9 mouse cellular contexts compared by ENCODE assay signal in genomic region chr9:60712771-60713541, GRCm38 (mm10). TPM values are rescaled to one million over a fixed set of nuclear protein-coding genes. Genes with fewer than 3 reads are reported as not detected.
DNase-seq lines count a peak whose midpoint lies in the region; ATAC-seq and TF ChIP-seq lines count a peak whose summit lies in the region.
"Had no signal": no experiment of that assay in that cellular context is flagged by ENCODE, and none has a peak within 500 bp of the region (broad histone marks: within the 10 kb centered on the region; RNA-seq: fewer than 3 reads in every experiment).

Gene Larp6 (plus strand): TSS chr9:60712989.

- intact Hi-C loops in gastrocnemius, adult 2 months (cut with DNase I) = no loop called here

- peak within 1 kb of the TSS; percentile 41; the same call in 1 of the 2 replicates for H3K27ac ChIP-seq in kidney, adult 2 months (ENCODE audit: insufficient read depth, low read depth, low read length)
- H3K27ac ChIP-seq in gastrocnemius, adult 2 months = peak within 1 kb of the TSS; percentile 88
- peak within 1 kb of the TSS; percentile 74 for H3K27ac ChIP-seq in hindbrain, embryonic 15.5 days (replicated peaks)
- H3K27ac ChIP-seq in limb, embryonic 10.5 days = peak within 1 kb of the TSS; percentile 83
- peak within 1 kb of the TSS; percentile 74 for H3K27ac ChIP-seq in midbrain, embryonic 16.5 days (ENCODE audit: low read length)
- H3K27ac ChIP-seq: macrophage had no signal

- no peaks in the 10 kb centered on the region for H3K36me3 ChIP-seq in kidney, adult 2 months (ENCODE audit: control insufficient read depth, insufficient read depth, low read length)
- no peaks in the 10 kb centered on the region for H3K36me3 ChIP-seq in hindbrain, embryonic 15.5 days
- no peaks in the 10 kb centered on the region for H3K36me3 ChIP-seq in limb, embryonic 10.5 days
- no peaks in the 10 kb centered on the region for H3K36me3 ChIP-seq in midbrain, embryonic 16.5 days (ENCODE audit: control insufficient read depth, insufficient read depth, low read length)

- H3K4me3 ChIP-seq in kidney, adult 2 months (ENCODE audit: insufficient read depth, low read depth, low read length) = peak within 1 kb of the TSS; percentile 46
- peak within 1 kb of the TSS; percentile 86 for H3K4me3 ChIP-seq in gastrocnemius, adult 2 months
- H3K4me3 ChIP-seq in hindbrain, embryonic 15.5 days = peak within 1 kb of the TSS; percentile 81
- peak within 1 kb of the TSS; percentile 70 for H3K4me3 ChIP-seq in limb, embryonic 10.5 days
- peak within 1 kb of the TSS; percentile 72 for H3K4me3 ChIP-seq in midbrain, embryonic 16.5 days (ENCODE audit: low read depth, low read length)

- TF ChIP-seq CTCF in kidney, adult 2 months (conservative IDR thresholded peaks at IDR 0.05; ENCODE audit: insufficient read depth, insufficient read length, low read depth, low read length) = no peak
- no peak for TF ChIP-seq CTCF in gastrocnemius, adult 2 months (IDR thresholded peaks at IDR 0.05)

- no peak for TF ChIP-seq POLR2A in kidney, adult 2 months (IDR thresholded peaks at IDR 0.05; ENCODE audit: low read depth, low read length)

- H3K4me2 ChIP-seq in hindbrain, embryonic 15.5 days = peak within 1 kb of the TSS; percentile 97
- H3K4me2 ChIP-seq in midbrain, embryonic 16.5 days (ENCODE audit: low read length) = peak within 1 kb of the TSS; percentile 89

- no peaks in the 10 kb centered on the region for H3K27me3 ChIP-seq in kidney, adult 2 months (replicated peaks; ENCODE audit: control insufficient read depth, insufficient read depth, low read length)
- no peaks in the 10 kb centered on the region for H3K27me3 ChIP-seq in hindbrain, embryonic 15.5 days
- H3K27me3 ChIP-seq in limb, embryonic 10.5 days (ENCODE audit: low read depth, poor library complexity, severe bottlenecking) = peaks cover 35% of the 10 kb centered on the region
- no peaks in the 10 kb centered on the region for H3K27me3 ChIP-seq in midbrain, embryonic 16.5 days (ENCODE audit: control insufficient read depth, insufficient read depth, low read depth, low read length)

- H3K9ac ChIP-seq in hindbrain, embryonic 15.5 days = peak within 1 kb of the TSS; percentile 94
- peak within 1 kb of the TSS; percentile 96 for H3K9ac ChIP-seq in midbrain, embryonic 16.5 days (ENCODE audit: low read depth, low read length)

- H3K4me1 ChIP-seq in kidney, adult 2 months (ENCODE audit: control insufficient read depth, insufficient read depth, low read length) = no peaks in the 10 kb centered on the region
- peaks cover 39% of the 10 kb centered on the region for H3K4me1 ChIP-seq in hindbrain, embryonic 15.5 days (replicated peaks)
- peaks cover 17% of the 10 kb centered on the region for H3K4me1 ChIP-seq in limb, embryonic 10.5 days
- peaks cover 25% of the 10 kb centered on the region for H3K4me1 ChIP-seq in midbrain, embryonic 16.5 days (ENCODE audit: control insufficient read depth, insufficient read depth, low read length)

- WGBS in kidney, adult 2 months = 4% methylated on average over 66 of the region's 66 CpGs
- under 1% methylated on average over 62 of the region's 66 CpGs for WGBS in hindbrain, embryonic 15.5 days
- WGBS in limb, embryonic 10.5 days = under 1% methylated on average over 66 of the region's 66 CpGs
- under 1% methylated on average over 62 of the region's 66 CpGs for WGBS in midbrain, embryonic 16.5 days

- ATAC-seq in hindbrain, embryonic 15.5 days (ENCODE audit: low FRiP score, low read depth) = peak; percentile 79
- peak; percentile 74 for ATAC-seq in midbrain, embryonic 16.5 days

- DNase-seq in kidney, adult 2 months = no peak
- no peak for DNase-seq in kidney, adult 9 months
- DNase-seq in cerebellum, postnatal 10 days = peak; percentile 83 to 86
- peak; percentile 76 for DNase-seq in gastrocnemius, adult 2 months
- DNase-seq in limb, embryonic 10.5 days (ENCODE audit: low spot score) = peak; percentile 69
- DNase-seq in urinary bladder, postnatal 25 days (ENCODE audit: low spot score) = peak; percentile 31

- H3K9me3 ChIP-seq in hindbrain, embryonic 15.5 days = no peaks in the 10 kb centered on the region
- no peaks in the 10 kb centered on the region for H3K9me3 ChIP-seq in limb, embryonic 10.5 days (replicated peaks)
- H3K9me3 ChIP-seq in midbrain, embryonic 16.5 days (replicated peaks; ENCODE audit: control insufficient read depth, low read length, poor library complexity, severe bottlenecking) = no peaks in the 10 kb centered on the region

RNA-seq across cellular contexts. Expression of gene Larp6, which starts in this region (rescaled TPM):
- 1.6 and 1.7 TPM in 2 replicates for polyA plus RNA-seq in kidney, adult 2 months (2012; rRNA removed)
- 1 to 10 TPM; 1.1 to 2.2 TPM for total RNA-seq in gastrocnemius, adult 2 months (2021)
- polyA plus RNA-seq in hindbrain, embryonic 15.5 days (2015; fragmentation: Nextera tagmentation; extraction: Ambion mirVana) = 21.2 and 24.7 TPM in 2 replicates
- 0.33 and 1.0 TPM in 2 replicates for polyA plus RNA-seq in limb, embryonic 10.5 days (2016; fragmentation: Nextera tagmentation; extraction: Ambion mirVana)
- 20.7 and 22.9 TPM in 2 replicates for polyA plus RNA-seq in midbrain, embryonic 16.5 days (2015; fragmentation: Nextera tagmentation; extraction: Ambion mirVana)

Comparison
In these comparisons a context has a peak if more than half of its experiments do, and no peak if none do; other contexts are left out.
1. DNase-seq: peak in cerebellum, postnatal 10 days (2 of 2), gastrocnemius, adult 2 months (single experiment), limb, embryonic 10.5 days (single experiment) and urinary bladder, postnatal 25 days (single experiment); none in kidney, adult 2 months (single experiment) and kidney, adult 9 months (single experiment).
2. Peak in every context shown above with its lines, with median percentiles within 50 percentile points of each other: H3K27ac ChIP-seq and H3K4me3 ChIP-seq.